Mouse (Mus musculus) bone marrow, adult 2 months (tissue): ENCODE results near the gene Aanat.

Source experiments
- CTCF ChIP-seq: fragments of 200-500 bp; IDR thresholded peaks from 2 replicates; pipeline ENCODE4 v1.5.1; 2011; ENCODE audit warnings: low read length, control low read depth; ENCODE audit not compliant: control insufficient read depth, insufficient read depth
- POLR2A ChIP-seq: fragments of 200-500 bp; IDR thresholded peaks from 2 replicates; pipeline ENCODE4 v1.6.1; 2011; ENCODE audit warnings: low read depth, mild to moderate bottlenecking, control low read depth, low read length, borderline replicate concordance; ENCODE audit not compliant: control insufficient read depth

- no peak for TF ChIP-seq CTCF
- no peak for TF ChIP-seq POLR2A
Measured at GRCm38 (mm10) chr11:116549273-116550038, 36.8 kb upstream of the Aanat start.
